In genomic region chr13:95009261-95009660, GRCm38 (mm10) we compare ENCODE assay signal across 18 mouse cellular contexts.
"Had no signal": no experiment of that assay in that cellular context is flagged by ENCODE, and none has a peak within 500 bp of the region (broad histone marks: within the 10 kb centered on the region; RNA-seq: fewer than 3 reads in every experiment).

No protein-coding gene starts in this region.

- H3K4me2 ChIP-seq: lung, embryonic 14.5 days; midbrain, embryonic 12.5 days; neural tube, embryonic 13.5 days; neural tube, embryonic 15.5 days had no signal

- H3K4me1 ChIP-seq: midbrain, embryonic 10.5 days; midbrain, embryonic 12.5 days; neural tube, embryonic 13.5 days; neural tube, embryonic 15.5 days had no signal

- H3K9ac ChIP-seq: lung, embryonic 14.5 days; midbrain, embryonic 12.5 days; neural tube, embryonic 13.5 days; neural tube, embryonic 15.5 days had no signal

- H3K9me3 ChIP-seq: midbrain, embryonic 10.5 days; midbrain, embryonic 12.5 days; neural tube, embryonic 13.5 days; neural tube, embryonic 15.5 days had no signal

- H3K27ac ChIP-seq: midbrain, embryonic 10.5 days; midbrain, embryonic 12.5 days; neural tube, embryonic 13.5 days; neural tube, embryonic 15.5 days had no signal

- H3K27me3 ChIP-seq: midbrain, embryonic 12.5 days; neural tube, embryonic 13.5 days; neural tube, embryonic 15.5 days had no signal

- H3K4me3 ChIP-seq: midbrain, embryonic 10.5 days; midbrain, embryonic 12.5 days; myocyte; neural tube, embryonic 13.5 days; neural tube, embryonic 15.5 days had no signal

- ATAC-seq: midbrain, embryonic 16.5 days had no signal

- DNase-seq: lung, adult 18-20 months; lung, embryonic 14.5 days; lung, postnatal 10 days; lung, postnatal 4 days; midbrain, embryonic 14.5 days; retina, postnatal 1 day; right cerebral cortex, adult 18-20 months; right cerebral cortex, postnatal 25 days; right cerebral cortex, postnatal 4 days; spleen, adult 18-20 months; thymus, postnatal 14 days; thymus, postnatal 36 days had no signal
